Mouse (Mus musculus) embryo, embryonic 10 days (tissue): ENCODE data around the gene Pkd1l2.

Experiments
- DNase-seq: peaks from one replicate; pipeline ENCODE4 v3.0.0-alpha.2; 2015; ENCODE audit warnings: low spot score

The Pkd1l2 gene

GRCm38 (mm10) chr8:117085521-117085920, 3.3 kb upstream of the Pkd1l2 start:
- peak; percentile 43 for DNase-seq

- no peak for DNase-seq
Observed at GRCm38 (mm10) chr8:117082947-117083559, 804 bp upstream of the Pkd1l2 start.

- DNase-seq = no peak
Observed at GRCm38 (mm10) chr8:117079652-117080051, 2.6 kb downstream of the Pkd1l2 start.

GRCm38 (mm10) chr8:117078367-117078926, 3.8 kb downstream of the Pkd1l2 start:
- DNase-seq = no peak

DNA sequence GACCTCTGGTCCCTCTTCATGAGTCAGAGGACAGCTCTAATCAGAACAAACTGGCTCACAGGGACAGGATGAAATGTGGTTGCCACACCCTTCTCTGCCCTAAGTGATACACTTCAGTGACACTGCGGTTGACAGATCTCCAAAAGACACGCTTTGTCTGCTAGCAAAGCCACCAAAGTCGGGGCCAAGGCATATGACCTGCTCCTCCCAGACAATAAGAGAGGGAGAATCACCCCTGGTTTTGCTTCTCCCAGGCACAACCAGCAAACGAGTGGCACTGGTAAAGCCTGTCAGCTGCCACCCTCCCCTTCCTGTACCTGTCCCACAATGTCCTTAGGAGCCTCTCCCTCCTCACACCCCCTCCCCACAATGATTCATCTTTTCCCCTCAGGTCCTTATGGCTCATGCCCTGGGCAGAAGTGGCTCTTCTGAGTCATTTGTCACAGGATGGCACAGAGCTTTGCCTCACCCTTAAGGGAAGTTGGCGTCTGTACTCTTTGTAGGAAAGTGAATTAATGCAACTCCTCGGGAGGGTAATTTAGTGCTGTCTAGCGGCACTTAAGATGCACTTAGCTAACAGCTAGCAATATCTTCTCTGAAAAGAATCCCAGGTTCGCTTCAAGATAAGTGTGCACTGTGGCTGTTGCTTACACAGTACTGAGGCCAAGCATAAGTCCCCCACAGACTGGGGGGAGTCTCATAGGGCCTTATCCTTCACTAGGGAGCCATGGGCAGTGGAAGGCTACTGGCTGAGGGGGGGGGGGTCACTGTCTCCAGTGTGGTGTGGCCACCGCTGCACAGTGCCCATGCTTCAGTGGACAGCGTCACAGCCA, 7.7 kb downstream of the Pkd1l2 start:
- no peak for DNase-seq

GRCm38 (mm10) chr8:117069708-117070107, 12.5 kb downstream of the Pkd1l2 start:
- no peak for DNase-seq

DNA sequence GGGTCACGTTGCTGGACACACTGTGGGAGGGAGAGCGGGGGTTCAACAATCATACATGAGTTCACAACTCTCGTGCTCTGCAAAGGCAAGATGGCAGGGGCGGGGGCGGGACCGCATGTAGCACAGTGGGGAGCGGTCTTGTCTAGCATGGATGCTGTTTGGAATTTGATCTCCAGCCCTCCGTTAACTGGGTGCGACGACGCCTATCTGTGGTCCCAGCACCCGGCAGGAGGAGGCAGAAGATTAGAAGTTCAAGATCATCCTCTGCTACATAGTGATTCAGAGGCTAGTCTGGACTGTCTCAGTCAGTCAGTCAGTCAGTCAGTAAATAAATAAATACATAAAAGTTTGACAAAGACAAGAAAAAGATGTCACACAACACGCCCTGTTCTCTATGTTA, 14.0 kb downstream of the Pkd1l2 start:
- DNase-seq = no peak

DNA sequence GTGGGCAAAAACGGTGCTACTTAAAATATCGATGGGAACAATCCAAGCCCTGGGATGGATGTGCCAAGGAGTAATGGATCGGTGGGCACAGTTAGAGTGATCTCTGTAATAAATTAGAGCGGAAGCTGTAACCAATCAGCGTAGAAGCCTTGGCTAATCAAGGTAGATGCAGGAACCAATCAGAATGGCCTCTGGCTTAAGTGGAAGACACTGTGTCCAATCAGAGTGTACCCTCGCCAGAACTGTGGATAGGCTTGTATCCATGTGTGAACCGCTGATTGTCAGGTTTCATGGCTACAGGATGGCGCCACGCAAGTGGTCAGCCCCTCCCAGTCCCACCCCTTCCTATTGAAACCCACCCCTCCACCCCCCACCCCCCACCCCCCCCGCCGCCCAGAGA, 14.9 kb downstream of the Pkd1l2 start:
- no peak for DNase-seq

GRCm38 (mm10) chr8:117066955-117067354, 15.3 kb downstream of the Pkd1l2 start:
- DNase-seq = no peak

GRCm38 (mm10) chr8:117061180-117061880, 20.9 kb downstream of the Pkd1l2 start:
- peak; percentile 24 for DNase-seq

GRCm38 (mm10) chr8:117060306-117060705, 21.9 kb downstream of the Pkd1l2 start:
- DNase-seq = no peak

DNA sequence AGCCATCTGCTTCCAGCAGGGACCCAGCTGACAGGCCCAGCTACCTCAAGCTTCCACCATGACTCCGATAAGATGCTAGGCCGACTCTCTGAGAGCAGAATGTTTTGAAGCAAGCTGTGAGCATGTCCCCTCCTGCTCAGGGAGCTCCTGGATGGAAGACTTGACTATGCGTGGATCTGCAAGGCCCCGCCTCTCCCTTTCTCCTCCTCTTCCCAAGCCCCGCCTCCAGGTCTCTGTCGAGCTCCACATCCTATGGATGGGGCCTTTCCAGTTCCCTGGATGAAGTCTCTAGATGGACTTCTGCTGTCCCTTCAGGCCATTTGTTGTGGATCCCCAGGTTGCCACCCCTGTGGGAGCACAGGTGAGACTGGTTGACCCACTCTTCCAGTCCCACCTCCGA, 23.2 kb downstream of the Pkd1l2 start:
- DNase-seq = no peak

- no peak for DNase-seq
Observed at GRCm38 (mm10) chr8:117055097-117055496, 27.2 kb downstream of the Pkd1l2 start.

GRCm38 (mm10) chr8:117054146-117054545, 28.1 kb downstream of the Pkd1l2 start:
- DNase-seq = no peak

DNA sequence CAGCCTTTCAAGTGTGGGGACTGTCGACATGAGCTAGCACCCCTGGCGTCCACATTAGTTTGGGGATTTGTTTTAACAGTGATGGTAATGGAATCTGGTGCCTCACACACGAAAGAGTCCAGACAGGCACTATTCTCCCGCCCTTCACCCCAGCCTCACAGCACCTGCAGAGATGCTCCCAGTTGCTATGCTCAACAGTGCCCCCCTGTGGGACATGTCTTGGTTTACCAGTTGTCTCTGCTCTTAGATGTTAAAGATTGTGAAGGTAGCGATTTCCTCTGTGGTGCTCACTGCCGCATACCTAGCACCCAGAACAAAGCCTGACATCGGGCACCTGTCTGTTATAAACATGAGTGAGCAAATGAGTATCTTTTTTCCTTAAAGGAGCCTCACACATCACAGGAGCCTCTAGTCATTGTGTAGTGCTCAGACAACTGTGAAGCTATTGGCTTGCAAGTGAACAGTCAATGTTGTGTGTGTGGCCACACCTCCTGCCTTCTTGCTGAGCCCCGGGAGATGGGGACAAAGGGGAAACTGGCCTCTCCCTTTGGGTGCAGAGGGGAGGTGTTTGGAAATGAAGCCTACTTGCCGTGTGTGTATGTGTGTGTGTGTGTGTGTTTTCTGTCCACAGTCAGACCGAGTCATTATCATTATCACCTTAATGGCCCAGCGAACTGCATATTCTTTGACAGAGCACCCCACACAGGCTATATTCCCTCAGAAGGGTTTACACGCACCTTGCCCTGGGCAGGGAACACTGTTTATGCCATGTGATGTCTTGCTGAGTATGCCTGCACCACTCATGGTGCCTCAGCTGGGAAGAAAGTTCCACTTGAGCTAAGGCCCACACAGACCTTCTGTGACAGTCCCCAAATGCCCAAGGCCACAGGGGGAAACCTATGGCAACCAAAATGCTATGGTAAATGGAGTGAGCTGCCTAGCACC, 28.8 kb downstream of the Pkd1l2 start:
- peak; percentile 17 for DNase-seq

DNA sequence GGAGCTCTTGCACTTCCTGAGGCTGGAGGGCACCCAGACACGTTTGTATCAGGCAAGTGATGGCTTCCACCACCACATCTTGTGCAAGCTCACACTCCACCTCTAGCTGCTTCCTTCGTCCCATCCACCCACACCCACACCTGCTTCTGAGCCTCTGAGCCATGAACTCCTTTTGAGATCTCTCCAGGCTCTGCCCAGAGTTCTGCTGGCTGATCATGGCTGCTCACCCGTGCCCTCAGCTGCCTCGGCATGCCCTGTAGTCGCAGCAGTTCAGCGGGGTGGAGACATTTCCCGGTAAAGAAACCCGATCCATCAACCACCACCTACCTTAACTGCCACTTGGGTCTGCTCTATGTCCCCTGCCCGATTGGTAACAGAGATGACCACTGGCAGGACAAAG, 30.9 kb downstream of the Pkd1l2 start:
- DNase-seq = no peak

GRCm38 (mm10) chr8:117050763-117051162, 31.5 kb downstream of the Pkd1l2 start:
- no peak for DNase-seq

GRCm38 (mm10) chr8:117049444-117049843, 32.8 kb downstream of the Pkd1l2 start:
- no peak for DNase-seq

DNA sequence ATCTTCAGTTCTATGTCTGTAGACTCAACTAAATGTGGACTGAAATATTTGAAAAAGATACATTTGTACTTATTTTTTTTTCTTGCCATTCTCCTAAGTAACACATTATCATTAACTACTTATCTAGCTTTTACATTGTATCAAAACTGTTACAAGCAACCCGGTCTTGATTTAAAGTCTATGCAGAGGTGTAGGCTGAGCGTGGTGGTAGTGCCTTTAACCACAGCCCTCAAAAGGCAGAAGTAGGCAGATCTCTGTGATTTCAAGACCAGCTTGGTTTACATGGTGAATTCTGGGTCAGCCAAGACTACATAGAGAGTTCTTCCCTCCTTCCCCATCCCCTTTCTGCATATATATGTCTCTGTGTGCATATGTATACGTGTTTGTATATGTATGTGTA, 38.7 kb downstream of the Pkd1l2 start:
- DNase-seq = no peak

- peak; percentile 25 for DNase-seq
Observed at GRCm38 (mm10) chr8:117039843-117040242, 42.4 kb downstream of the Pkd1l2 start.

DNA sequence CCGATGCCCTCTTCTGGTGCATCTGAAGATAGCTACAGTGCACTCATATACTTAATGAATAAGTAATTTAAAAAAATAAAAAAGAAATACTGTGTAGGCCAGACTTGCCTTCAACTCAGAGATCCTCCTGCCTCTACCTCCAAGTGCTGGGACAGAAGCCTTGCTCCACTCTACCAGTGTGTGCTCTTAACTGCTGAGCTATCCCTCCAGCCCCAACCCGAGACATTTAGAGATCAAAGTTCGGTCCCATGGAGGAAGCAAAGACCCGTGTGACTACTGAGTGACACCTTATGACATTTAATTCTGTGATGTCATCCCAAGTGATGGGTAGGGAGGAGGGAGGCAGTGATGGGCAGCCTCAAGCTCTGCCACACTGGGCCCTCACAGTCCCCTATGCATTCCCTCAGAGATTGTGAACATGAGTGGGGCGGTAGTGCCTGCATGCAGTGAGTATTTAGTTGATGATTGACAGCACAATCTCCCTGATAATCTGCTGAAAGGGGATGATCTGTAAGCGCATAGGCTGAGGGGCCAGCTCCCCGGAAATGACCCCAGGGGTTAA, 44.8 kb downstream of the Pkd1l2 start:
- no peak for DNase-seq
